Mouse (Mus musculus) left cerebral cortex, postnatal 14 days (tissue): Measurements from ENCODE around the gene Rpl36. TPM values are rescaled to one million over a fixed set of nuclear protein-coding genes. Genes with fewer than 3 reads are reported as not detected.
A peak's percentile ranks its signal among the peaks of the same experiment; 100 is the strongest.

Experiments
- DNase-seq, 2 experiments: peaks; one replicate each; pipeline ENCODE4 v3.0.0; 2021 to 2022; ENCODE audit warnings: low spot score in 2 of 2, mixed read lengths in 1 of 2
- intact Hi-C: fragments of 180-260 bp; cut with DNase I; formaldehyde crosslinking; loops from one replicate; pipeline ENCODE4 v1.15.1; 2025
- long read RNA-seq, 2 experiments: library from polyadenylated mRNA; stranded (forward); transcript quantifications; one replicate each; pipeline ENCODE4 v2.0.0; 2021
- total RNA-seq, 2 experiments: library from RNA; stranded (reverse); gene quantifications; 2 replicates each; pipeline ENCODE4 v1.2.3; 2021

The Rpl36 gene
- 100 to 1,000 TPM; 342 to 390 TPM for total RNA-seq
- long read RNA-seq, experiment 1, transcript Rpl36-201 (4 exons, 383 nt) = major isoform, 42 of 65 reads
- long read RNA-seq, experiment 1, partial matches to known transcripts = 20 of 65 reads
- long read RNA-seq, experiment 1, other reads (novel, unspliced or antisense) = 3 of 65 reads
- long read RNA-seq, experiment 2, transcript Rpl36-201 (4 exons, 383 nt) = major isoform, 25 of 42 reads
- long read RNA-seq, experiment 2, partial matches to known transcripts = 17 of 42 reads
- long read RNA-seq, experiment 2, other reads (novel, unspliced or antisense) = 0 of 42 reads

DNA sequence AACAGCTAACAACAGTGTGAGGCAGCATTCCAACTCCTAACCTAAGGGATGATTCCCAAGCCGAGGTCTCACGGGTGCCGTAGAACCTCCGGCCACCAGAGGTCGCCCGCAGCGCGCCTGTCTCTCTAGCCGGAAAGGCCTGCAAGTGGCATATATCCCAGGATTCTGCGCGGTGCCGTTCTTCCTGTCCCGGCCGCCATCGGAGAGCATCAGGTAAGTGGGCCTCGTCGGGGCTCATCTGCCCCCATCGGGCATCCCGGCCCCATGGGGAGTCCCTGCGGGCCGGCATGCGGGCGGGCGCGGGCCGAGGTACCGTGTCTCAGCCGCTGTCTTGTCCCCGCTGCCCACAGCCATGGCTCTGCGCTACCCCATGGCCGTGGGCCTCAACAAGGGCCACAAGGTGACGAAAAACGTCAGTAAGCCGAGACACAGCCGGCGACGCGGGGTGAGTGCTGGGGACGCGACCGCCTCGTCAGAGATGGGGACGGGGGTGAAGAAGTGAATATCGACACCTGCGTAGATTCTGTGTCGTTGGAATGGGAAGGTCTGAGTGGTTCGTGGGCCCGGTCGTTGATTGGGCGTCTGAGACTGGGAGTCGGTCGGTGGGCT lies at the start of gene Rpl36:
Rpl36 (plus strand) TSS at position 181 of the 609 bp plus-strand sequence.
- peak; percentile 98 to 99 for DNase-seq
- intact Hi-C loops = no loop called here

DNA sequence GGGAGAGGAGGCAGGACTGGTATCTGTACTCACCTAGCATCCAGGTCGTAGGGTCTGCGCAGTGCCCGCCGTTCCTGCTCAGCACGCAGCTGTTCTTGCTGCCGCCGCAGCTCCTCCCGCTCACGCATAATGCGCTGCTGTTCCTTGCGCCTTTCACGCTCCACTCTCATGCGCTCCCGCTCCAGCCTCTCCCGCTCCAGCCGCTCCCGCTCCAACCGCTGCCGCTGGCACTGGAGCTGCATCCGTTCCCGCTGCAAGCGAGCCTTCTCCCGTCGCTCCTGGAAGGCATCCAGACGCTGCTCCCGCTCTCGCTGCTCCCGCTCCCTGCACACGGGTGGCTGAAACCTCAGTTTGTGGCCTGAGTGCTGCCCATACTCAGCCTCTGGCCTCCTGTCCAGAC lies 46.9 kb upstream of the Rpl36 start:
- no peak for DNase-seq
- intact Hi-C loops = no loop called here

DNA sequence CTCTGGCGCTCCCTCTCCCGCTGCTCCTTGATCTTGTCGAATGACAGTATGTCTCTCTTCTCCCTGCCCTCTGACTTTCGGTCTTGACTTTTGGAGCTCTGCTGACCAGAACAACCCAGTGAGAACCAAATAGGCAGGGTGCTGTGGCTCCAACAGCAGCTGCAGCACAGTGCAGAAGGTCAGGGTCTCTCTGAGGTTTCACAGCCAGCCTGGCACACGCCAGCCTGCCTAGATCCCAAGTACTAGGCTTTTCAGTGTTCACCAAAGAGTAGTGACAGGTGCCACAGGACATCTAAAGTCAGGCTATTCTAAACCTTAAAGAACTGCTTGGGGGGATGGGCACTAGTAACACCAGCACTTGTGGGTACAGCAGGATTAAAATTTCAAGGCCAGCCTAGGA lies 46.3 kb upstream of the Rpl36 start:
- no peak for DNase-seq
- intact Hi-C loops = no loop called here

DNA sequence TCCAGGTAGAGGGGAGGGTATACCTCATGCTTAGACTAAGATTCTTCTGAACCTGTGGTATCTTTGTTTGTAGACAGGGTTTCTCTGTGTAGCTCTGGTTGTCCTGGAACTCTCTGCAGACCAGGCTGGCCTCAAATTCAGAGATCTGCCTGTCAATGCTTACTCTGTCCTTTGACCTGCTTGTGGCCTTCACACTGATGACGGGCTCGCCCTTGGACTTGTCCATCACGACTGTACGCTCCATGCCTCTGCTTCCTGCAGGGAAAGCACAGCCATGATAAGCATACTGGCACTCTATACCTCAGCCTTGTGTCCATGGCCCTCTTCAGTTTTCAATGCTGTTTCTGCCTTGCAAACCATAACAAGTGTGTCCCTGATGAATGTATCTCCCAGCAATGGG lies 45.8 kb upstream of the Rpl36 start:
- DNase-seq = no peak
- intact Hi-C loops = no loop called here

DNA sequence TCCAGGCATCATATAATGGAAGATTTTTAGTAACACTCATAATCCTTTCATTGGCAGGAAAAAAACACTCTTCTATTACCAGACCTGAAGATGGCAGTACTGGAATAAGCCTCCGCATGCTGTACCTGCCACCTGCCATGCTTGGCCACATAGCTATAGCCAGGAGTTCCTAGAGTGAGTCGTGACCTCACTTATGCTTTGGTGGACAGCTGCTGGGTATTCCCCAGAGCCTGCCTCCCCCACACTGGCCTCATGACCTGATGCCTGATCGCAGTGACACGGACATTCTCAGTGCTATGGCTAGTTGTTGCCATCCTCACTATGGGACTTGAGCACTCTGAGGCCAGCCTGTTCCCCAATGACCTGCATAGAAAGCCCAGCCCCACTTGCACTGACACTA lies 42.9 kb upstream of the Rpl36 start:
- no peak for DNase-seq
- intact Hi-C loops = no loop called here

DNA sequence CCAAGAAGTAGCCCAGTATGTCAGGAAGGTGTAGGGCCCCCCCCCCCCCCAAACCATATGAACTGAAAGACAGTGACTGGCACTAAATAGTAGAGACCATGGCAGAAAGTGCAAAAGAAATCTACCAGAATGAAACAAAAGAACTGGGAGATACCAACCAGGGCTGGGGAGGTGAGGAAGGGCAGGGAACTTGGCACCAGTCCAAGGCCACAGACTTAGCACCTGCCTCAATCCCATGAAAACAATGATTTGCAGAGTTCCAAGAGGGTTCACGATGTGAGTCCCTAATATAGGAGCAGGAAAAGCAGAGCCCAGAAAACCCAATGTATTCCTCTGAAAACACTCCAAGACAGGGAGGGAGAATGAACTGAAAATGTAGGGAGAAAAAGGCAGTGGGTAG lies 41.1 kb upstream of the Rpl36 start:
- no peak for DNase-seq
- intact Hi-C loops = no loop called here

DNA sequence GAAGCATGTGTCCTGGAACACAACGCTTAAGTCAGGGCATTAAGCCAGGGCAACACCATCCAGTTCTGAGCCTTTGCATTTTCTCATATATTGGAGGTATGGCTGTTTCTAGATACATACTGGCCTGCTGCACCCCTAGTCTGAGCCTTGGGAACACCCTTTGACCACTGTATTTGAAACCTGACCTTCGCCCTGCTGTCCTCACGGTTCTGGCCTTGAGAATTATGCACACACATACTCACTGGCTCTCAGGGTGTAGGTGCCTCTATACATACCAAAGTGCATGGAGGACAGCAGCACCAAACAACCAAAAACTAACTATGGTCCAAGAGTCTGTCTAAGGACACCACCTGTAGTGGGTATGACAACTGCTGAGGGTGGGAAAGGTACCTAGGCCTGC lies 40.3 kb upstream of the Rpl36 start:
- DNase-seq = no peak
- intact Hi-C loops = no loop called here

DNA sequence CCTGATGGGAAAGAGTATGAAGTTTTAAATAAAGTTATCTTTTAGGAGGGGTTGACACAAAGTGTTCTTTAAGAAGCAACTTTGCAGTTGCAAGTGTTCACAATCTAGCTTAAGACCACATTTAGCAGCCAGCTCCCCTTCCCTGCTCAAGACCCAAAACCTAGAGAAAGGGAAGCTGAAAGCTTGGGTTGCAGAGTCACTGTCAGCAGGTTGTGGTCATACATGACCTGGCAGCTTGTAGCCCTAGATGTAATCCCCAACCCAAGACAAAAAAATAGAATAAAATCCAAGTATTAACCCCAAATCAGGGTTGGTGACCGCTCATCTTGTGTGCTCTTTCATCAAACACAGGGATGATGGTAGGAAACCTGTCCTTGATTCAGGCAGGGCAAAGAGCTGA lies 30.1 kb upstream of the Rpl36 start:
- DNase-seq = no peak
- intact Hi-C loops = no loop called here

DNA sequence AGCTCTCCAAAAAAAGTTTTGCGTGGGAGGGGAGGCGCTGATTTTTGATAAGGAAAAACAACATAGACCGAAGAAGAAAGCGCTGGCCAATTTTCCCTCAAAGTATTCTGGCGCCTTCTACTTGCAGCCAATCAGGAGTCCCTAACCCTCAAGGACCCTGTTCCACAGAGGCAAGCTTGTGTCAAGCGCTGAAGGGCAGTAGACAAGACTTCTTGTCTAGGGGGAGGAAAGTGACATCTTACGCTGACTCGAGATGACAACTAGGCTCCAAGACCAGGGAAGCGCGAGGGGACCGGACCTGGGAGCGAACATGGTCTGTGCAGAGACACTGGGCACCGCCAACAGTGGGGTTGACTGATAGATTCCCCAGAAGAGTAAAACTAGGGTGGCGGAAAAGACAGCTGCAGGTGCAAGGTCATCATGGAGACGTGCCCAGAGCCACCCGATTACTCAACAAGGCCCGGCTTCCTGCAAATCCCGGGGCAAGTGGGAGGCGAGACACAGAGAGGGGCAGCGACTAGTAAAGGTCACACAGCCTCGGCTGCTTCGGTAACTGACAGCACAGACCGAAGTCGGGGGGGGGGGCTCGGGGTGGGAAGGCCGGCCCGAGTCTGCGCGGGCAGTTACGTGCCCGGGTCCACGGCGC lies 29.5 kb upstream of the Rpl36 start:
- intact Hi-C loops = no loop called here
- DNase-seq = peak; percentile 40 to 49

DNA sequence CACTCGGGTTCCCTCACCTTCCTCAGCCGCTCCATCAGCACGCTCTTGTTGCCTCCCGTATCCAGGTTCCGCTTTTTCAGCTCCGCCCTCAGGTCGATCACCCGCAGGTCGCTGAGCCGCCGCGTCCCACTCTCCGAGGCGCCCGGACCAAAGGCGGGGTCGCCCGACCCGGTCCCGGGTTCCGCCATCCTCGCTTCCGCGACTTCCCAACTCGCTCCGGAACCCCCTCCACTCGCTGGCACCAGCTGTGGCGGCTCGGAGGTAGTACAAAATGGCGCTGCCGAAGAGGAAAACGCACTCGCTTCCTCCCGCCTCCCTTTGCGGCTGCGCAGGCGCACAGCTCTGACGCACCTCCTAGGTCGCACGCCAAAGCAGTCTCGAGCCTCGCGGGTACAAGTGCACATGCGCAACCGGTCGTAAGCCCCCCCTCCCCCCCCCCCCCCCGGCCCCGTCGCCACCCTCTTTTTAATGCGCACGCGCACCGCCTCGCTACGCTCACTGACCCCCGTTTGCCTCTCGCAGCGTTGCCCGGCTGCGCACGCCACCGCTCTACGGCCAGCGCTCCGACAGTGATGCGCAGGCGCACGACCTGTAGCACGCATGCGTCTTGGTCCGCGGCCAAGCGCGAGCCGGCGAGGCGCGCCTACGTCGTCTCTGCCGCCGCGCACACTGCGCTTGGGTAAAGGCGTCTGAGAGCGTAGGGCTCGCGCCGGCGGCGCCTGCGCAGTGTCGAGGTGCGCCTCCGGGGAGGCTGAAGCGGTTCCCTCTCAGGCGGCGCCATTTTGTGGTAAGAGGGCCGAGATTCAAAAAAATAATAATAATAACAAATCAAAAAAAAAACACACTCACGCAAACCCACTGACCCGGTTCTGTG lies 28.7 kb upstream of the Rpl36 start, which contains the start of the genes Safb2 and Safb:
Safb2 (minus strand) TSS at position 329 of the 874 bp plus-strand sequence.
Safb (plus strand) TSS at position 569 of the 874 bp plus-strand sequence.
- DNase-seq = peak; percentile 99
- intact Hi-C loops = no loop called here

DNA sequence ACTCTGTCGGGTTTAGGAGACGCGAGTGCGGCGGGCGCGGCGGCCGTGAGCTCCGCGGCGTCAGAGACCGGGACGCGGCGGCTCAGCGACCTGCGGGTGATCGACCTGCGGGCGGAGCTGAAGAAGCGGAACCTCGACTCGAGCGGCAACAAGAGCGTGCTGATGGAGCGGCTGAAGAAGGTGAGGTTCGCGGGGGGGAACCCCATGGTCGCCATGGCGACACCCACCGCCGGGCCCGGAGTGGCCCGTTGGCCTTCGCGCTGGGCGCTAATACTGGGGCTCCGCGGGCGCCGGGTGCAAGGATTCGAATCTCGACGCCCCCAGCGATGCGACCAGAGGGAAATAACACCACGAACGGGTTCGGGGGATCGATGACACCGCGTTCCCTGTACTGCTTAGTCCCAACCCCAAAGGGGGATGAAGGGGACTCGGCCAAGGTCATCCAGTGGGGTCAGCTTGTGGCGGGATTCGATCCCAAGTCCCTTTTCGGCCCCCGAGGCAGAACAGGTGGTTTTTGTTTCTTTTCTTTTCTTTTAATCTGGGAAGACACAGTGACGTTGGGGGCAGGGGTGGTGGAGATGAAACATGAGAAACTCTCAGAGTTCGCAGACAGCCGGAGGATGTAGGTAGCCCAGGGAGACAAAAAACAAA lies 27.9 kb upstream of the Rpl36 start:
- intact Hi-C loops = no loop called here
- DNase-seq = no peak

DNA sequence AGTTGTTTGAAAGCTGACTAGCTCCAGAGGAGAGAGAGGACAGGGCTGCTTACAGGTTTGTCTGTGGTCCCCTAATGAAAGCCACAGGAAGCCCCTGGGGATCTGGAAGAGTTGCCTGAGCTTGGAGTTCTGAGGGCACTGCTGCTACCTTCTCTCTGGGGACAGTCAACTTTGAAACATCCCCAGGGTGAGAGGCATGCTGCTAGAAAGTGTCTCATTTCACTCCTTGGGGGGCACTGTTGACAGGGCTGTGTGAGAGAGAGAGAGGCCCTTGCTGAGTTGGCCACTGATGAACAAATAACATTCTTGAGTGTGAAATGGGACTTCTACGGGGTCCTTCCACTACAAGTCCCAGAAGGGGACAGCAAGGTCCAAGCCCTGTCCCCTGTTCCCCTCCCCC lies 25.4 kb upstream of the Rpl36 start:
- DNase-seq = no peak
- intact Hi-C loops = no loop called here

DNA sequence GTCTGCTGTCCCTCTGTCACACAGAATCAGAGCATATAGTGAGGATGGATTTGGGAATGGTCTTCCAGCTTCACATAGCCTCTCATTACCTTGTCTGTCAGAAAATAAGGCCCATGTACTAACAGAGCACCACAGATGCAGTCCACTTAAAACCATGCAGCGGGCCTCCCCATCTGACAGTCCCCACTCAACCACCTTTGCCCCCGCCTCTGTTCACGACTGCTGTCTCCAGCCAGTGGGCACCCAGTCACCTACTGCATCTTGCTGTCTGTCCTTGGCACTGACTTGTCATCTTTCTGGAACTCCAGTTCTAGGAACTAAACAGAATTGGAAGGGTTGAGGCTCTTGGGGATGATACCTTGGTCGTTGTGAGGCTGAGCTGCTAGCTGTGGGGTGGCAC lies 24.3 kb upstream of the Rpl36 start:
- DNase-seq = no peak
- intact Hi-C loops = no loop called here

DNA sequence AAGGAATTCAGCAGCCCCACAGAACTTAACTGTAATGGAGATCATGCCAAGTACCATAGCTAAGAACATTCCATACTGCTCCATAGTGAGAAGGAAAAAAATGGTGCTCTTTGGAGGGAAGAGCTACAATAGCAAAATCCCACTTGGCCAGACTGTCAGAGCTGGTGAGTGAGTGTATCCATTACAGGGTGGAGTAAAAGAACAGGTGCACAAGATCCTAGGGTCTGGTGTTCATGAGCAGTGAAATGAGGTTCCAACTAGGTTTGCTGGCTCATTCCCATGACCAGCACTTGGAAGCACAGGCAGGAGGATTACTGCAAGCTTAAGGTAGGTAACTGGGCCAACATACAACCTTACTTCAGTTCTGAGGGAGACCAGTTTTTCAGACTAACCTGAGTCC lies 20.7 kb upstream of the Rpl36 start:
- intact Hi-C loops = no loop called here
- DNase-seq = no peak

DNA sequence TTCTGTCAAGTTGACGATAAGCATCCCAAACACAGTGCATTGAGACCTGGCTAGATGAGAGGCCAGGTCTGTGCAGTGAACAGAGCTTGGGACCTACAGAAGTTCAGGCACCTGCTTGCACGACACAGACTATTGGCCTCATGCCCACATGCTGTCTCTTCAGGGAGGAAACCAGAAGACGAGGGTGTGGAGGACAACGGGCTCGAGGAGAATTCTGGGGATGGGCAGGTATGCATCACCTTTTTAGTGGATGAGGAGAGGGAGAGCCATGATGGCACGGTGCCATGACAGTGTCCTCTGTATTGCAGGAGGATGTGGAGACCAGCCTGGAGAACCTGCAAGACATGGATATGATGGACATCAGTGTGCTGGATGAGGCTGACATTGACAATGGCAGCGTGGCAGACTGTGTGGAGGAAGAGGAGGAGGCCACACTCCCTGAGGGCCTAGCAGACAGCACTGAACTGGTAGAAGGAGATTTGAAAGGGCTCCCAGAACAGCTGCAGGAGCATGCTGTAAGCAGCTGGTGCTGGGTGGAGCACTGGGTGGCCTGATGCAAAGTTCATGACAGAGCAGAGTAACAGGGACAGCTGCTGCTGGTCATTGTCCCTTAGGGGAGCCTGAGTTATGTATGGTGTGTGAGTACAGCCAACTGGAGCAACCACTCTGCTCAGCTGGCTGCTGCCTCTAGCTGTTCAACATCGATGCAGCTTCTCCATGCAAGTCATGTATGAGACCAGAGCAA lies 19.5 kb upstream of the Rpl36 start:
- DNase-seq = no peak
- intact Hi-C loops = no loop called here

DNA sequence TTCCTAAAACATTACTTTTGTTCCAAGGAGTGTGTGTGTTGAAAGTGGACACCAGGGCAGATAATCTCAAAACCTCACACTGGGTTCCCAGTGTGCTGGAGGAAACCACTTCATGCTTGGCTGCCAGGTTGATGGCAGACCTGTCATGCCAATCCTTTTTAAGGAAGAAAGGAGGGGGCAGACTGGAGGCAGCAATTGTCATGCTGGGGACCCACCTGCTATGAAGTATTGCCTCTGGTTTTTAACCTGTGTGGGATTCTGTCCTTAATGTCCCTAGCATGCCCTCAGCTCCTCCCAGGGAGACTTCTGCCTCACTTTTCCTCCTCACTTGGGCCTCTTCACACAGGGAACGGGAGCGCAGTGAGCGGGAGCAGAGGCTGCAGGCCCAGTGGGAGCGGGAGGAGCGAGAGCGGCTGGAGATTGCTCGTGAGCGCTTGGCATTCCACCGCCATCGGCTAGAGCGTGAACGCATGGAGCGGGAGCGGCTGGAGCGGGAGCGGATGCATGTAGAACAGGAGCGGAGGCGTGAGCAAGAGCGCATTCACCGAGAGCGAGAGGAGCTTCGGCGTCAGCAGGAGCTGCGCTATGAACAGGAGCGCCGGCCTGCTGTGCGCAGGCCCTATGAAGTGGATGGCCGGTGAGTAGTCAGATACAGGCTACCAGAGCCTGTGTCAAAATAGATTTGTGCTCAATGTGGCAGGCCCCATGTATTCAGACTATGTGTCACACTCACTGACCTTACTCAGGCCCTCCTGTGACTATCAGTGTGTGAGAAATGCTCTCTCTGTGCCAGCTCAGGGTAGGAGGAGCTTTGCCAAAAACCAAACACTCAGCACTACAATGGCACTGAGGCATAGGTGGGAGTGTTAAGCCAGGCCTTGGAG lies 9.8 kb upstream of the Rpl36 start:
- no peak for DNase-seq
- intact Hi-C loops = no loop called here

DNA sequence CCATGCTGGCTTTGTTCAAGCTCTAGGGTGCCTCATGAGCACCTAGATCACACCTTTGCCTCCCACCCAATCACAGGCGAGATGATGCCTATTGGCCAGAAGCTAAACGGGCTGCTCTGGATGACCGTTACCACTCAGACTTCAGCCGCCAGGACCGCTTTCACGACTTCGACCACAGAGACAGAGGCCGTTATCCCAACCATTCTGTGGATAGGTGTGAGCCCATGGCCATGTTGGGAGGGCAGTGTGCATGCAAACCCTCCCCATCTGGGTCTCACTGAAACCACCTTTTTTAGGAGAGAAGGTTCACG lies 9.2 kb upstream of the Rpl36 start:
- intact Hi-C loops = no loop called here
- no peak for DNase-seq

DNA sequence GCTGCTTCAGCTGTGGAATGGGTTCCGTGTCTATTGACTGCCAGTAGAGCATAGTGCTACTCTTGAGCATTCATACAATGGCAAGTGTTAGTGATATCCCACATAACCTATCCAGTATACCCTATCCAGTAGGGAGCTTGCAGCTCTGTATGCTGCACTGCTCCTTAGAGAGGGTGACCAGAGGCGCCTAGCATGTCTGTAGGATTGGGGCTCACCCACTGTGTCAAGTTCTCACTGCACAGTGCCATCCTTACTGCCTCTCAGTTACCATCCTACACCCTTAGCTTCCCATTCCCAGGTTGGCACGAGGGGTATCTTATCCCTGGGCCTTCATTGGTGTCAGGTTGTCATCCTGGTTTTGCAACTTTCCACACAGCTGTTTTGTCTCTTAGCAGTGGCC lies 8.8 kb upstream of the Rpl36 start:
- intact Hi-C loops = no loop called here
- no peak for DNase-seq
